In genomic region chr1:120683532-120684245, GRCm38 (mm10) we compare ENCODE assay signal across 24 mouse cellular contexts.
DNase-seq lines count a peak whose midpoint lies in the region; TF ChIP-seq lines count a peak whose summit lies in the region.
"Had no signal": no experiment of that assay in that cellular context is flagged by ENCODE, and none has a peak within 500 bp of the region (broad histone marks: within the 10 kb centered on the region; RNA-seq: fewer than 3 reads in every experiment).

No protein-coding gene starts in this region.

- H3K27ac ChIP-seq in CH12.LX (ENCODE audit: insufficient read depth, low read depth): no peak overlapping the region
- H3K27ac ChIP-seq: forebrain, embryonic 10.5 days; forebrain, embryonic 13.5 days; gastrocnemius, adult 2 months; heart, embryonic 15.5 days; hindbrain, embryonic 14.5 days; hindbrain, postnatal 0 days had no signal

- H3K36me3 ChIP-seq in CH12.LX (replicated peaks in 1 of 2; ENCODE audit: control insufficient read depth in 1 of 2, insufficient read depth in 1 of 2, low read length in 1 of 2): no peaks in the 10 kb centered on the region
- H3K36me3 ChIP-seq in splenic B cell, adult 2 months (ENCODE audit: control insufficient read depth, insufficient read depth, low read length, poor library complexity, severe bottlenecking): no peaks in the 10 kb centered on the region
- H3K36me3 ChIP-seq: forebrain, embryonic 10.5 days; G1E; heart, embryonic 12.5 days; heart, embryonic 15.5 days had no signal

- TF ChIP-seq RAD21 in CH12.LX (IDR thresholded peaks at IDR 0.05; ENCODE audit: low read depth, low read length): no peak

- TF ChIP-seq CTCF in CH12.LX (conservative IDR thresholded peaks at IDR 0.05 in 1 of 2, IDR thresholded peaks at IDR 0.05 in 1 of 2; ENCODE audit: low read depth in 2 of 2, low read length in 2 of 2): no peak

- peak overlapping the region; percentile 53 for H3K4me2 ChIP-seq in CH12.LX (ENCODE audit: insufficient read depth, low read depth, poor library complexity, severe bottlenecking)
- H3K4me2 ChIP-seq: forebrain, embryonic 13.5 days; heart, embryonic 12.5 days; heart, embryonic 15.5 days; hindbrain, embryonic 14.5 days had no signal

- TF ChIP-seq POLR2A in CH12.LX (IDR thresholded peaks at IDR 0.05; ENCODE audit: low read depth, low read length): no peak

- H3K27me3 ChIP-seq in CH12.LX (replicated peaks): no peaks in the 10 kb centered on the region
- no peaks in the 10 kb centered on the region for H3K27me3 ChIP-seq in splenic B cell, adult 2 months (ENCODE audit: control insufficient read depth, insufficient read depth, low read length, poor library complexity, severe bottlenecking)
- H3K27me3 ChIP-seq: forebrain, embryonic 13.5 days had no signal

- H3K9me3 ChIP-seq in CH12.LX (replicated peaks; ENCODE audit: low read length): no peaks in the 10 kb centered on the region
- H3K9me3 ChIP-seq: forebrain, embryonic 10.5 days; forebrain, embryonic 13.5 days; heart, embryonic 12.5 days; heart, embryonic 15.5 days had no signal

- H3K4me3 ChIP-seq in CH12.LX (replicated peaks in 1 of 3; ENCODE audit: low read depth in 2 of 3, low read length in 2 of 3, poor library complexity in 1 of 3): no peak overlapping the region
- H3K4me3 ChIP-seq: forebrain, embryonic 10.5 days; forebrain, embryonic 13.5 days; gastrocnemius, adult 2 months; heart, embryonic 12.5 days; heart, embryonic 15.5 days had no signal

- H3K9ac ChIP-seq in CH12.LX (ENCODE audit: insufficient read depth, low read depth): no peak overlapping the region
- H3K9ac ChIP-seq: forebrain, embryonic 13.5 days; heart, embryonic 12.5 days; heart, embryonic 15.5 days; hindbrain, embryonic 14.5 days had no signal

- peak; percentile 46 for DNase-seq in thymus, postnatal 0 days (ENCODE audit: low spot score)
- no peak for DNase-seq in thymus, postnatal 10 days (ENCODE audit: low spot score in 2 of 2)
- DNase-seq in A20 (ENCODE audit: low read depth, low spot score) (peak; percentile 74), CH12.LX (ENCODE audit: extremely low read depth) (peak; percentile 82)
- DNase-seq in splenic B cell, adult 2 months (ENCODE audit: low read depth, low spot score): peak; percentile 1
- DNase-seq in lung, adult 18-20 months: no peak
- DNase-seq in frontal cortex, postnatal 14 days (ENCODE audit: low spot score in 2 of 2): no peak
- DNase-seq: adrenal gland, adult 8-10 months; adrenal gland, postnatal 25 days; cerebellum, adult 18-20 months; cerebellum, adult 9-10 months; cerebellum, postnatal 14 days; gastrocnemius, adult 2 months; gastrocnemius, postnatal 14 days; heart, adult 11 months; heart, postnatal 14 days; heart, postnatal 4 days had no signal

- H3K79me2 ChIP-seq in CH12.LX (replicated peaks; ENCODE audit: control insufficient read depth, extremely low read depth, insufficient read depth, poor library complexity, severe bottlenecking): no peaks in the 10 kb centered on the region

- dilution Hi-C loops in CH12.LX (cut with MboI; ENCODE audit: extremely low pct_ligation_motif_present, extremely low pct_unique_long_range_greater_than_20kb, low sequenced_read_pairs): no loop called here

- peak; percentile 67 for TF ChIP-seq EP300 in CH12.LX (IDR thresholded peaks at IDR 0.05; ENCODE audit: low read length)

- in situ Hi-C loops in CH12.LX (cut with MboI; ENCODE audit: low pct_ligation_motif_present, low pct_unique_long_range_greater_than_20kb, low sequenced_read_pairs): loop anchor here (10.0 kb wide), 1 partner anchor 89 kb away; no protein-coding TSS in a partner anchor

- peaks cover 9 to 56% of the 10 kb centered on the region in 2 experiments for H3K4me1 ChIP-seq in CH12.LX (ENCODE audit: control insufficient read depth in 1 of 2, insufficient read depth in 2 of 2)
- H3K4me1 ChIP-seq: forebrain, embryonic 10.5 days; forebrain, embryonic 13.5 days; heart, embryonic 12.5 days; heart, embryonic 15.5 days had no signal

TF ChIP-seq in CH12.LX, 34 proteins besides CTCF, POLR2A, EP300 and RAD21:
- no peak for TF ChIP-seq MAFK (IDR thresholded peaks at IDR 0.05; ENCODE audit: insufficient replicate concordance, low read length)
- TF ChIP-seq ZKSCAN1 (IDR thresholded peaks at IDR 0.05; ENCODE audit: borderline replicate concordance, low read depth, low read length): no peak
- TF ChIP-seq CHD1 (IDR thresholded peaks at IDR 0.05; ENCODE audit: low read depth, low read length): no peak
- no peak for TF ChIP-seq CHD2 (IDR thresholded peaks at IDR 0.05; ENCODE audit: low read length)
- TF ChIP-seq MXI1 (IDR thresholded peaks at IDR 0.05; ENCODE audit: low read depth, low read length): no peak
- TF ChIP-seq ZNF384 (IDR thresholded peaks at IDR 0.05; ENCODE audit: low read depth, low read length): no peak
- TF ChIP-seq TBP (conservative IDR thresholded peaks at IDR 0.05; ENCODE audit: low read depth, low read length): 0 out of 2 replicates have a peak, but pooled peaks have one; percentile 40
- no peak for TF ChIP-seq POLR2AphosphoS2 (IDR thresholded peaks at IDR 0.05; ENCODE audit: low read depth, low read length)
- no peak for TF ChIP-seq USF1 (IDR thresholded peaks at IDR 0.05; ENCODE audit: low read depth, low read length)
- no peak for TF ChIP-seq MAZ (IDR thresholded peaks at IDR 0.05; ENCODE audit: low read depth, low read length)
- no peak for TF ChIP-seq E2F4 (IDR thresholded peaks at IDR 0.05; ENCODE audit: insufficient replicate concordance, low read depth, low read length)
- TF ChIP-seq SIN3A (IDR thresholded peaks at IDR 0.05; ENCODE audit: low read length): no peak
- peak; percentile 88 for TF ChIP-seq IRF4 (IDR thresholded peaks at IDR 0.05; ENCODE audit: low read depth, low read length)
- no peak for TF ChIP-seq ELF1 (IDR thresholded peaks at IDR 0.05; ENCODE audit: low read depth, low read length)
- TF ChIP-seq MEF2A (IDR thresholded peaks at IDR 0.05; ENCODE audit: borderline replicate concordance, low read depth, low read length): no peak
- no peak for TF ChIP-seq USF2 (conservative IDR thresholded peaks at IDR 0.05; ENCODE audit: low read depth, low read length)
- no peak for TF ChIP-seq JUND (conservative IDR thresholded peaks at IDR 0.05; ENCODE audit: low read depth, low read length)
- TF ChIP-seq JUN (IDR thresholded peaks at IDR 0.05; ENCODE audit: insufficient read depth, low read depth, low read length): no peak
- TF ChIP-seq MYC (IDR thresholded peaks at IDR 0.05; ENCODE audit: low read depth, low read length): 0 out of 2 replicates have a peak, but pooled peaks have one; percentile 17
- no peak for TF ChIP-seq RCOR1 (conservative IDR thresholded peaks at IDR 0.05; ENCODE audit: low read depth, low read length)
- 0 out of 2 replicates have a peak, but pooled peaks have one; percentile 21 for TF ChIP-seq TCF12 (IDR thresholded peaks at IDR 0.05; ENCODE audit: low read depth, low read length)
- no peak for TF ChIP-seq UBTF (IDR thresholded peaks at IDR 0.05; ENCODE audit: low read depth, low read length)
- TF ChIP-seq ZC3H11A (IDR thresholded peaks at IDR 0.05; ENCODE audit: low read depth, low read length): no peak
- TF ChIP-seq NRF1 (IDR thresholded peaks at IDR 0.05; ENCODE audit: low read depth, low read length): no peak
- 0 out of 2 replicates have a peak, but pooled peaks have one; percentile 21 for TF ChIP-seq ETS1 (conservative IDR thresholded peaks at IDR 0.05; ENCODE audit: low read depth, low read length)
- TF ChIP-seq KAT2A (IDR thresholded peaks at IDR 0.05; ENCODE audit: insufficient replicate concordance, low read length): no peak
- peak; percentile 51 for TF ChIP-seq BHLHE40 (IDR thresholded peaks at IDR 0.05; ENCODE audit: low read depth, low read length)
- no peak for TF ChIP-seq SMC3 (IDR thresholded peaks at IDR 0.05; ENCODE audit: low read depth, low read length)

Comparison
In these comparisons a context has a peak if more than half of its experiments do, and no peak if none do; other contexts are left out.
1. DNase-seq: peak in thymus, postnatal 0 days (single experiment), A20 (single experiment), CH12.LX (single experiment) and splenic B cell, adult 2 months (single experiment); none in thymus, postnatal 10 days (0 of 2), lung, adult 18-20 months (0 of 2) and frontal cortex, postnatal 14 days (0 of 2).